Mouse (Mus musculus) adrenal gland, postnatal 10 days (tissue): ENCODE data around the gene Lrrc23. TPM values are rescaled to one million over a fixed set of nuclear protein-coding genes. Genes with fewer than 3 reads are reported as not detected.
"Not testable (repeated sequence)": the region's sequence is repeated elsewhere in the genome, so short reads cannot be mapped to it uniquely, and the experiment has no call there.

ENCODE experiments used
- DNase-seq: peaks from one replicate; pipeline ENCODE4 v3.0.0; 2021; ENCODE audit warnings: mixed read lengths
- total RNA-seq, 2 experiments: library from RNA; stranded (reverse); gene quantifications; 2 replicates each; pipeline ENCODE4 v1.2.3; 2021

Gene Lrrc23
- total RNA-seq, 2 experiments from 2014 or later, result 0.72 TPM; not detected in 1

- DNase-seq, result no peak
Observed at GRCm38 (mm10) chr6:124807986-124808357, 28.4 kb upstream of the Lrrc23 start.

- DNase-seq, result no peak
Observed at GRCm38 (mm10) chr6:124807366-124807765, 27.8 kb upstream of the Lrrc23 start.

GRCm38 (mm10) chr6:124806446-124807140 is 27.1 kb upstream of the Lrrc23 start:
- DNase-seq, result no peak

DNA sequence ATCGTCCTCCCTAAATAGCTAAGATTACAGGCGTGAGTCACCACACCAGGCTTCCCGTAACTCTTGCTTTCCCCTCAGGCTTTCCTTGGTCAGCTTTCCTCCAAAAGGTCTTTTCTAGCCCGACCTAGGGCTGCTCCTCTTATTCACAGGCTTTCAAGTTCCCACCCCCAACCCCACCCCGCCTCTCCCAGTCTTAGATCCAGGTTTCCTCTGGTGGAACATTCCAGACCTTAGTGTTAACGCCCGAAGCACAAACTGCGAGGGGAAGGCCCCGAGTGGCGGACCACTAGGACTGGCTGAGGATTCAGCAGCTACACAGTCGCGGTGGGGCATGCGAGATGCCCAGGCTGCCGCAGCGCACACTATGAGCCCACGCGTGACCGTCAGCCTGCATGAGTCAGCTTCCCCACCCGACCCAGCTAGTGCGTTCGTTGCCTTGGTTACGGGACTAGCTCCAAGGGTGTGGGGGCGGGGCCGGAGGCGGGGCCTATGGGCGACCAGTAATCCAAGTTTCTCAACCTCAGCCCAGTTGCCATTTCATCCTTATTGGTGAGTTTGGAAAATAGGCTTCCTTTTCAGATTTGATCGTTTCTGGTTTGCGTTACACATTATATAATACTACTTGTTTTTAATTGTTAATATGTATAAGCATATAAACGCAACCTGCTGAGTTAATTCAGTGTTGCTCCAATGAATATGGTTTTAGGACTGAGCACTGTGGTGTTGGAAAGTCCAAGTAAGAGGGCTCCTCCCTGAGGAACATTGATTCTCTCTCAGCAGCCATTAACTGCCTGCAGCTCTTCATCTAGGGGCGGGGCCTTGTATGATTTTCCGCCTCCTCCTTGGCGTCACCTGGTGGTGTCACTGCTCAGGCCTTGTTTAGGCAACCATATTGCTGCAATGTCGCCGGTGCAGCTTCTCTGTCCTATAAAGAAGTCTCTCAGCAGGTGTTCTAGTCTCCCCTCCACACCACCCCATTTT is 26.1 kb upstream of the Lrrc23 start:
- peak; percentile 97 for DNase-seq

DNA sequence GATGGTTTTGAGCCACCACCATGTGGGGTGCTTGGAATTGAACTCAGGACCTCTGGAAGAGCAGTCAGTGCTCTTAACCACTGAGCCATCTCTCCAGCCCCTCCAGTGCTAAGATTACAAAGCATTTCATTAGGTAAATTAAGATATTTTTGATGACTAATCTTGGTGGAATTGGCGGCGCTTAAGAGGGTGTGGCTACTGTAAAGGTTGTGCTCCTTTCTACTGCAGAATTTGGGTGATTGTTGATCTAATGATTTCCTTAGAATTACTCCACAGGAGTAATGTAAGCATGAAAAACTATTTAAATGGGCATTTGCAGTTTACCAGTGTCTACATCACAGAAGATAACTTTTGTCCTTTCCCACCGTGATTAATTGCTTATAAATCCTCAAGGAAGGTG is 24.8 kb upstream of the Lrrc23 start:
- DNase-seq, result no peak

GRCm38 (mm10) chr6:124803691-124804090 is 24.2 kb upstream of the Lrrc23 start:
- not testable (repeated sequence) for DNase-seq

GRCm38 (mm10) chr6:124803061-124803460 is 23.5 kb upstream of the Lrrc23 start:
- no peak for DNase-seq

DNA sequence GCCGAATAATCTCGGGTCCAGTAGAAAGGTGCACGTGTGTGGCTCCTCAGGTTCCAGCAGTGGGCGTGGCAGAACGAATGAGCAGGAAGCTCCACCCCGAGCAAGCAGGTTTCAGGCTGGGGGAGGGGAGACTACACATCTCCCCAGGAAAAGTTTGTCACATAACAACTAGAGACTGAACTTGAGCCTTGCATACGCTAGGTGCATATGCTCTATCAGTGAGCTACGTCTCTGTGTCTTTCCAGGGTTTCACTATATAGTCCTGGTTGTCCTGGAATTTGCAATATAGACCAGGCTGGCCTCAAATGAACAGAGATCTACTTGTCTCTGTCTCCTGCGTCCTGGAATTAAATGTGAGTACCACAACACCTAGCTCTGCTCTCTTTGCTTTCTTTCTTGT is 22.9 kb upstream of the Lrrc23 start:
- DNase-seq, result not testable (repeated sequence)

DNA sequence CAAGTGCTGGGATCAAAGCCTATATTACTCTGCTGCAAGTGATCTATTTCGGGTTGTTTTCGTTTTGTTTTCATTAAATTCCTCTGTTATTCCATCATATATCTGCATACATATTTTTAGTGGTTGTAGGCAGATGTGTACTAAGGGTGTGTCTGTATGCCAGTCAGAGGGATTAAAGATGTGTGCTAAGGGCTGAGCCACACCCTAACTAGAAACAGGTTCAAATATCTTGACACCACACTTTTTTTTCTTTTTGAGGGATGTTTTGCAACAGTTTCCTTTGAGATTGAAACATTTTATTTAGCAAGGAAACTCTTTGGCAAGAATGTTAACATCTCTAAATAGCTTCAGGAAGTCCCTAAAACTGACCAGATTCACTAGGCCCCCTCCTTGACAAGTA is 16.7 kb upstream of the Lrrc23 start:
- DNase-seq, result no peak

- no peak for DNase-seq
Observed at GRCm38 (mm10) chr6:124795781-124796180, 16.3 kb upstream of the Lrrc23 start.

- DNase-seq, result no peak
Observed at GRCm38 (mm10) chr6:124791911-124792310, 12.4 kb upstream of the Lrrc23 start.

GRCm38 (mm10) chr6:124790121-124790520 is 10.6 kb upstream of the Lrrc23 start:
- no peak for DNase-seq

DNA sequence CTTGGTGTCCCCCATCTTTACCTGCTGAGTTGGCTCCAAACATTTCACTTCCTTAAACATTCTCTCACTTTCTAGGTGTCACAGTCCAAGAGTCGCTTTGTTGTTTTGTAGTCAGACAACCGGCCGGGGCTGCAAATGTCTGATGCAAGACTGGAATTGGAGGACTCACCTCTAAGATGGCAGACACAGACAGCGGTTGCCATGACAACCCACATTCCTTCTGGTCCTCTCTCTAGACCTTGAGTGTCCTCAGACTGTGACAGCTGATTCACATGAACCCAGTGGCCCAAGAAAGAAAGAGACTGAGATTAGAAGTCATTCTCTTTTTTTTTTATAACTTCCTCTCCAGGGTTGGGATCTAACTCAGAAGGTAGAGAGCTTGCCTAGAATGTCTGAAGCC is 10.0 kb upstream of the Lrrc23 start:
- no peak for DNase-seq

GRCm38 (mm10) chr6:124787722-124788121 is 8.2 kb upstream of the Lrrc23 start:
- DNase-seq, result no peak

DNA sequence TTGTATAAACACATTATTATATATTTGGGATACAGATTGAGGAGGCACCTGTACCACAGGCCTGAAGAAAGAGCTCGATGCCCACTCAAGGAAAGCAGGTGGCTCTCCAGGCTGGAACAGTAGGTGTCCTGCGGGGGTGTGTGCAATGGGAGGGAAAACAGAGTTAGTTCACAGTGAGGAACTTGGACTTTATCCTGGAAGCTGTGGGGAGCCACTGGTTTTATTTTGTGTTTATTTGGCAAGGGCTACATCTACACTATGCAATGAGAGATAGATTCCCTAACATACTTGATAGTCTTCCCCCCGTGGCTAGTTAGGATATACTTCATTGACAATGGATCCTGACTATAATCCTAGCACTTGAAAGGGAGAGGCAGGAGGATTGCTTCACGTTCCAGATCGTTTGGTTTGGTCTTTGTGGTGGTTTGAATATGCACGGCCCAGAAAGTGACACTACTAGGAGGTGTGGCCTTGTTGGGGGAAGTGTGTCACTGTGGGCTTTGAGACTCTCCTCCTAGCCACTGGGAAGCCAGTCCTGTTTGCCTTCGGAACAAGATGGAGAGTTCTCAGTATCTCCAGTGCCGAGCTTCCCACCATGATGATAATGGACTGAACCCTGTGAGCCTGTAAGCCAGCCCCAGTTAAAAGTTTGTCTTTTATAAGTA is 7.4 kb upstream of the Lrrc23 start:
- no peak for DNase-seq

- DNase-seq, result no peak
Observed at GRCm38 (mm10) chr6:124782436-124782835, 2.9 kb upstream of the Lrrc23 start.

GRCm38 (mm10) chr6:124780917-124781316 is 1.4 kb upstream of the Lrrc23 start:
- no peak for DNase-seq

DNA sequence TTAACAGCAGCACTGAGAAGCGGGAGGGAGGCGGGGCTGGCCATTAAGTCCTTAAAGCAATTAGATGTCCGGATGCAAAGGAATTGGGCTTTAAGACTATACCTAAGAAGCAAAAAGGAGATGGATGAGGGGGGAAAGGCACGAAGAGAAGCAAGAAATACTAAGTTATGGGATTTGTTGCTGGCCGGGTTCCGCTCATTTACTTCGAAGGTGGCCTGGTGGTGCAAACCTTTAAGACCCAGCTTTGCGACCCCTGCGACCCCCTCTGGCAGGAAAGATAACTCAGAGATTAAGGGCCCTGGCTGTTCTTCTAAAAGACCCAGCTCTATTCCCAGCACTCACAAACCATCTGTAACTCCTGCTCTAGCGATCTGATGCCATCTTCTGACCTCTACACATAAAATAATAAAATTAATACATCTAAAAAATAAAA is 473 bp upstream of the Lrrc23 start:
- no peak for DNase-seq

- no peak for DNase-seq
Observed at GRCm38 (mm10) chr6:124770511-124770910, 9.0 kb downstream of the Lrrc23 start.

- no peak for DNase-seq
Observed at GRCm38 (mm10) chr6:124770013-124770412, 9.5 kb downstream of the Lrrc23 start.

DNA sequence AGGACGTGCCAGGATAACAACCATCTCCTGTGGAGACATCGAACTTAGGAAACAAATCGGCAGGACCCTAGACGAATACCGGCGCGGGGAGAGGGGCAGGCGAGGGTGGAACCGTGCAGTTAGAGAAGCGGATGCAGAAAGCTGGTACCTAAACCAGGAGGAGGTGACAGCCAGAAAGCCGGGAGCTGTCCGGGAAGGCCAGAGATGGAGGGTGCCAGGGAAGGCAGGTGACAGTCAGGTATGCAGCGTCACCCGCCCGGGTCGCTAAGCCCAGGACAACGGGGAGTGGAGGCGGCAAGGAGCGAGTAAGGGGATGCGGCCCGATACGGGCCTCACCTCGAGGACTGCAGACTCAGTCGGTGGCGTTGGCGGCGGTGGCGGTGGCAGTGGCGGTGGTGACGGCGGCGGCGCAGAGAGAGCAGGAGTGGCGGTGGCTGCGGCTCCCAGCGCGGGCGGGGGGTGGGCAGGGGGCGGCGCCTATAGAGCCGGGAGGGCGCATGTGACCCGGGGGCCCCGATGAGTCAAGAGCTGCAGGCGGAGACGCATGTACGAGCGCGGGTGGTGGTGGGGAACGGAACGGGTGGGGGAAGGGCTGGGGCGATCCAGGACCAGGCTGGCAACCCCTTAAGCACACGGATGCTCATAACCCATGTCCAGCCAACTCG is 10.3 kb downstream of the Lrrc23 start, which contains the start of gene Eno2:
Eno2 (minus strand) TSS at position 573 of the 665 bp plus-strand sequence.
- DNase-seq, result peak; percentile 72

DNA sequence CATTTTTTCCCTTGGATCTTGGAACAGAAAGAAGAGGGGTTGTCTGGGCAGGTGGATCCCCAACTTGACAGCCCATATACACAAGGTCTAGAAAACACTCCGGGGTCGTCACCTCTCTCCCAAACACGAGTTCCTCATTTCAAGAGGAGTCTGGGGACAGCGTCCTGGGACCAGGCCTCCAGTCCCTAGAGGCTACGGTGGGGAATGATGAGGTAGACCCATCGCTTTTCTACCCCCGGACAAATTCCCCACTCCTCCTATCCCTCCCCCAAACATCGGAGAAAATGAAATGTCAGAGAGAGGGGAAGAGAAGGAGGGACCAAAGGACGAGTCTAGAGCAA is 10.9 kb downstream of the Lrrc23 start:
- no peak for DNase-seq
